Mouse (Mus musculus) midbrain, postnatal 0 days (tissue): ENCODE data around the gene Nkd1. TPM values are rescaled to one million over a fixed set of nuclear protein-coding genes. Genes with fewer than 3 reads are reported as not detected.
A peak's percentile ranks its signal among the peaks of the same experiment; 100 is the strongest.

Experiments used
- ATAC-seq: fragments of 200-750 bp; cut with Nextera tagmentation; 2 replicates; pipeline ENCODE4 v1.8.0; 2017; ENCODE audit warnings: moderate number of reproducible peaks, mild to moderate bottlenecking, moderate TSS enrichment, moderate library complexity; ENCODE audit not compliant: low FRiP score
- DNase-seq: peaks from one replicate; pipeline ENCODE4 v3.0.0-alpha.2; 2015; ENCODE audit warnings: low spot score
- H3K27ac ChIP-seq: fragments of 300-500 bp; sonication (generic); 2 replicates; pipeline ENCODE4 v1.5.1; 2014; ENCODE audit warnings: low read depth, mild to moderate bottlenecking, low read length, mixed read lengths
- H3K27me3 ChIP-seq: fragments of 300-500 bp; sonication (generic); 2 replicates; pipeline ENCODE4 v1.6.1; 2014; ENCODE audit warnings: low read length, control low read depth, mixed read lengths; ENCODE audit not compliant: insufficient read depth
- H3K36me3 ChIP-seq: fragments of 300-500 bp; sonication (generic); 2 replicates; pipeline ENCODE4 v1.6.1; 2014; ENCODE audit warnings: low read length, control low read depth, mixed read lengths; ENCODE audit not compliant: insufficient read depth
- H3K4me1 ChIP-seq: fragments of 300-500 bp; sonication (generic); 2 replicates; pipeline ENCODE4 v1.6.1; 2014; ENCODE audit warnings: mild to moderate bottlenecking, control low read depth, antibody characterized with exemption, low read length, mixed read lengths; ENCODE audit not compliant: insufficient read depth
- H3K4me2 ChIP-seq: fragments of 300-500 bp; sonication (generic); 2 replicates; pipeline ENCODE4 v1.6.1; 2014; ENCODE audit warnings: low read depth, mild to moderate bottlenecking, low read length, mixed read lengths; ENCODE audit not compliant: poor library complexity, severe bottlenecking
- H3K4me3 ChIP-seq: fragments of 300-500 bp; sonication (generic); 2 replicates; pipeline ENCODE4 v1.5.1; 2014; ENCODE audit warnings: low read depth, mild to moderate bottlenecking, low read length, moderate library complexity
- H3K9ac ChIP-seq: fragments of 300-500 bp; sonication (generic); replicated peaks from 2 replicates; pipeline ENCODE4 v1.6.1; 2014; ENCODE audit warnings: mild to moderate bottlenecking, low read length, moderate library complexity, mixed read lengths; ENCODE audit not compliant: poor library complexity, severe bottlenecking
- H3K9me3 ChIP-seq: fragments of 300-500 bp; sonication (generic); 2 replicates; pipeline ENCODE4 v1.6.1; 2016; ENCODE audit warnings: low read length, control low read depth
- CTCF ChIP-seq: IDR thresholded peaks from 2 replicates; pipeline ENCODE4 v1.5.1; 2016; ENCODE audit warnings: antibody characterized with exemption, mild to moderate bottlenecking
- WGBS: fragments of 180-500 bp; shearing (Covaris S2); extraction: QIAGEN DNeasy Blood & Tissue Kit; methylation state at CpG from one replicate; pipeline ENCODE4 v1.1.7; 2014; 5-methylcytosine and 5-hydroxymethylcytosine counted together
- polyA plus RNA-seq: library from polyadenylated mRNA; unstranded; fragments of >200 nt; fragmentation: Nextera tagmentation; extraction: Ambion mirVana; gene quantifications from 2 replicates; pipeline ENCODE4 v1.2.1, GENCODE M21; 2015
- total RNA-seq: library from RNA; depleted of rRNA; stranded (reverse); fragments of >200 nt; gene quantifications from 2 replicates; pipeline ENCODE4 v1.2.3, GENCODE M21; 2014

The Nkd1 gene
- total and polyA plus RNA-seq, 2 experiments from 2014 or later = 35.7 to 48.9 TPM

- no peak for ATAC-seq
- H3K9me3 ChIP-seq = no peaks in the 10 kb centered on the region
- H3K4me2 ChIP-seq = no peak overlapping the region
- no peaks in the 10 kb centered on the region for H3K27me3 ChIP-seq
- no peak overlapping the region for H3K4me3 ChIP-seq
- no peak for TF ChIP-seq CTCF
- H3K4me1 ChIP-seq = peaks cover 14% of the 10 kb centered on the region; the same call in 1 of the 2 replicates
- DNase-seq = peak; percentile 63
- no peak overlapping the region for H3K27ac ChIP-seq
- no peak overlapping the region for H3K9ac ChIP-seq
- WGBS = 82% methylated on average over 10 of the region's 10 CpGs
- H3K36me3 ChIP-seq = no peaks in the 10 kb centered on the region
Observed at GRCm38 (mm10) chr8:88576351-88577142, 55.4 kb downstream of the Nkd1 start.

DNA sequence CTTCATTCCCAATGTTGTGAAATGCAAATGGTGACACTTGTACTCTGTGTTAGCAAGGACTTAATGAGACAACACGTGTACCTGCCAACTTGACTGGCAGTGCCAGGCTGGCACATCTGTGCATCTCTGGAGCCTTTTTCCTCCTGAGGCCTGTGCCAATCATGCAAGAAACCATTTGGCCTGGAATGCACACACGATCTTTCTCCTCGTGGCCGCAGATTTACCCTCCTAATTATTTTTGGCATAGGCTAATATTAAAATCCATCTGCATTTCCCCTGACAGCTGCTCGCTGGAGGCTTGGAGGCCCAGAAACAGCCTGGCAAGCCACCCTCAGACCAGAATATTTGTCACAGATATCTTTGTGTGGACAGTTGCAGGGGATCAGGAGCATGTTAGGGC, 56.5 kb downstream of the Nkd1 start:
- no peak for TF ChIP-seq CTCF
- no peaks in the 10 kb centered on the region for H3K36me3 ChIP-seq
- no peak overlapping the region for H3K9ac ChIP-seq
- H3K4me2 ChIP-seq = no peak overlapping the region
- H3K27me3 ChIP-seq = no peaks in the 10 kb centered on the region
- WGBS = 52% methylated on average over 5 of the region's 5 CpGs
- H3K4me3 ChIP-seq = no peak overlapping the region
- DNase-seq (peak; percentile 50), ATAC-seq (no peak)
- peaks cover 6% of the 10 kb centered on the region; the same call in 1 of the 2 replicates for H3K4me1 ChIP-seq
- no peaks in the 10 kb centered on the region for H3K9me3 ChIP-seq
- H3K27ac ChIP-seq = no peak overlapping the region; the same call in 1 of the 2 replicates

DNA sequence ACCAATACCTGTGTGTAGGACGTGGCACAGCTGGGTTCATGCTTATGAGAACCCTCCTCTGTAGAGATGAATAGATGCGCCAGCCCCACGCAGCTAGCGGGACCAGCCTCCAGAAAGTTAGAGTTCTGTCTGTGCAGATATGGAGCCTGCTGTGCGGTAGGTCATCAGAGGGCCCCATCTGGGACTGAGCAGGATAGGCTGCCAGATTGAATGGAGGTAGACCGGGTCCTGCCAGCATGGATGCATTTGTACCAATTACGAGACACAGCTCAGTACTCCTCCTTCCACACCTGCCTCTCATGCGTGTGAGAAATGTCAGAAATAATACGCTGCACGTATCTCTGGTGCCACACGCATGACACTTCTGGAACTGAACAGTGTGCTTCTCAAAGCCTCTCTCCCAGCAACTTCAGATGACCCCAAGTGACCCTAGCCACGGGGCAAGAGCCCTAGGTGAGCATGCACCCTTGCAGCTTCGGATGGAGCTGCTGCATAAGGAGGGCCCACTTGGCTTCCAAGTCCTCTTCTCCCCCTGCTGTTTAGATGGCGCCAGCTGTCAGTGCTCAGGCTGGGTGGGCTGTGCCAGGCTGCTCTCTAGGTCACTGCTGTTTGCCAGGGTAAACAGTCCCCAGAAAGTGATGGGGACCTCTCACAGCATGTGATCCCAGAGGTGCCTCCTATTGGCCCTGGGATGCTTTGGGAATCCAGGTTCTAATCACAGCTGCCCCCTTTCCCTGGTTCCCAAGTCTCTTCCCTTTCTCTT, 57.4 kb downstream of the Nkd1 start:
- Histone ChIP-seq H3K9me3 (no peaks in the 10 kb centered on the region), H3K9ac (no peak overlapping the region), H3K27ac (no peak overlapping the region), H3K4me2 (no peak overlapping the region), H3K36me3 (0 out of 2 replicates have a peak, but pooled peaks cover 2% of the 10 kb centered on the region), H3K4me1 (peaks cover 6% of the 10 kb centered on the region; the same call in 1 of the 2 replicates), H3K4me3 (no peak overlapping the region), H3K27me3 (no peaks in the 10 kb centered on the region)
- WGBS = 61% methylated on average over 14 of the region's 14 CpGs
- DNase-seq (peak; percentile 57), ATAC-seq (0 out of 2 replicates have a peak, but pooled peaks have one; percentile 14)
- TF ChIP-seq CTCF = no peak; the same call in 1 of the 2 replicates

- no peaks in the 10 kb centered on the region for H3K27me3 ChIP-seq
- no peak overlapping the region for H3K9ac ChIP-seq
- no peak overlapping the region for H3K4me2 ChIP-seq
- peaks cover 6% of the 10 kb centered on the region; the same call in 1 of the 2 replicates for H3K4me1 ChIP-seq
- H3K4me3 ChIP-seq = no peak overlapping the region
- TF ChIP-seq CTCF = no peak
- 34% methylated on average over 7 of the region's 7 CpGs for WGBS
- H3K36me3 ChIP-seq = 0 out of 2 replicates have a peak, but pooled peaks cover 2% of the 10 kb centered on the region
- no peak overlapping the region for H3K27ac ChIP-seq
- ATAC-seq (no peak), DNase-seq (no peak)
- no peaks in the 10 kb centered on the region for H3K9me3 ChIP-seq
Observed at GRCm38 (mm10) chr8:88579246-88579645, 58.1 kb downstream of the Nkd1 start.

- H3K4me3 ChIP-seq = no peak overlapping the region
- WGBS = 64% methylated on average over 18 of the region's 18 CpGs
- peak; percentile 29; the same call in 1 of the 2 replicates for ATAC-seq
- TF ChIP-seq CTCF = no peak
- H3K9ac ChIP-seq = no peak overlapping the region
- H3K27ac ChIP-seq = 0 out of 2 replicates have a peak overlapping the region, but pooled peaks have one; percentile 38
- H3K4me2 ChIP-seq = no peak overlapping the region
- DNase-seq = peak; percentile 73
- H3K4me1 ChIP-seq = peaks cover 6% of the 10 kb centered on the region; the same call in 1 of the 2 replicates
- no peaks in the 10 kb centered on the region for H3K9me3 ChIP-seq
- no peaks in the 10 kb centered on the region for H3K27me3 ChIP-seq
- H3K36me3 ChIP-seq = 0 out of 2 replicates have a peak, but pooled peaks cover 2% of the 10 kb centered on the region
Observed at GRCm38 (mm10) chr8:88579668-88580330, 58.6 kb downstream of the Nkd1 start.
